Mouse (Mus musculus) layer of hippocampus, adult 8-10 months (tissue): ENCODE results near the gene Esp4. TPM values are rescaled to one million over a fixed set of nuclear protein-coding genes. Genes with fewer than 3 reads are reported as not detected.
"Not testable (repeated sequence)": the region's sequence is repeated elsewhere in the genome, so short reads cannot be mapped to it uniquely, and the experiment has no call there.

ENCODE experiments used
- DNase-seq, 2 experiments: peaks; one replicate each; pipeline ENCODE4 v3.0.0; 2022; ENCODE audit warnings: low spot score in 2 of 2
- total RNA-seq, 4 experiments: library from RNA; stranded (reverse); gene quantifications; 2 replicates each; pipeline ENCODE4 v1.2.4; 2022

Gene Esp4
- total RNA-seq = not detected

DNA sequence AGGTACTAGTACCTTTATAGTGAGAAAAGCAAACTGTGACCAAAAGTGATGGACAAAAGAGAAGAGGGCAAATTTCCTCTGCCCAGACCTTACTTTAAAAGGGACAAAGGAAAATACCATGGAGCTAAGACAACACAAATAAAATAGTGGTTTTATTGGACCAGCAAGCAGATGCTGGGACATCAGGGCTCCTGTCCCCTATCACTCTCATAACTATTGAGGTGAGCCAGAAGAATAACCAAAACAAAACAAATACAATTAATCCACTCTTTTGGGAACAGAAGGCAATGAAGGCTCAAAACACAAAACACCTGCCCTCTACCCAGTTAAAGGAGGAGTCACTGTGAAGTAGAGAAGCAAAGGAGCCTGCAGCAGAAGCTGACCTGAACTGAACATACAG is at the start of gene Esp4:
Gene Esp4, plus strand, starts transcription at position 301 of the 400 bp plus-strand sequence.
- no peak for DNase-seq

DNA sequence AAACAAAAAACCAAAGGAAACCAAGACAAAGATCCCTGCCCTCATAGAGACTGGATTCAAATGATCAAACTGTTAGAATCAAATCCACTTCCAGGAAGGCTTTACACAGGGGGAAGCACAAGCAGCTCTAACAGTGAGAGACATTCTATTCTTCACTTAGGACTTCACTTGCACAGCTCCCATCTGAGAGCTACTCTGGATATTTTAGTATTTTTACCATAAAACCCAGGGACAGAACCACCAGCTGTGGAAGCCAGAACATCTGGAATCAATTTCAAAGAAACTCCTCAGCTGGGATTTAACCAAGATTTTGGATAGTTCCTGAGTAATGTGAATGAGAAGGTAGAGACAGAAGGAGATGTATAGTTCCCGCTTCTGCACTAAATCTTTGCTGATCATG is 44.9 kb upstream of the Esp4 start:
- DNase-seq = no peak

DNA sequence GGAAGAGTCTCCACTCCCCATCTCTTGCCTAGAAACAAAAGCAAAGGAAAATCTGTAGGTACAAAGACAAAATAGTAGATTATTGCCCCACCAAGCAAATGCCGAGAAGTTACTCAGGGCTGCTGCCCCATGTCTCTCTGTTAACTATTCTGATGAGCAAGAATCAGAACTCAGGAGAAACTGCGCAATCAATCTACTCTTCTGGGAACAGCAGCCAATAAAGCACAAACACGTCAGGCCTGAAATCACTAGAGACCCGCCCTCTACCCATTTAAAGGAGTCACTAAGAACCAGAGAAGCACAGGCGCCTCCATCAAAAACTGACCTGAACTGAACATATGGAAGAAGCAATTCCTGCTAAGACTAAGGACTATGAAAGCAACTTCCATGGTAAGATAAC is 37.2 kb upstream of the Esp4 start, which contains the start of gene Esp6:
Gene Esp6, plus strand, starts transcription at position 301 of the 400 bp plus-strand sequence.
- no peak for DNase-seq

DNA sequence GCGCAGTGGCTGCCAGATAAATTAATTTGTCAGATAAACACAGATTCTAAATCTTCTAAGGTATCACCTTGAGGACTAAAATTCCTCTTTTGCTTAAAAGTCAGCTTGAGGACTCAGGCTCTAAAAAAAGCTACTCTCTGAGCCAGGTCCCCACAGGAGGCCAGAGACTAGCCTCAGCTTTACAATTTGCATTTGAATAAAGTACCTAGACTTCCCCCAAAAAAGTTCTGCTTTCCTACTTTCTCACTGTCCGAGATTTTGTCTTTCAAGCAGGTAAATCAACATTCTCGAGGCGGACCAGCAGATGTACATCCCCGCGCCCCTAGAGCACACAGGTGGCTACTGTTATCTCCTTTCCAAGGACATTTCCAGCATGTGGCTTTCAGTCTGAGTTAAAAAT is 14.5 kb upstream of the Esp4 start:
- not testable (repeated sequence) for DNase-seq

DNA sequence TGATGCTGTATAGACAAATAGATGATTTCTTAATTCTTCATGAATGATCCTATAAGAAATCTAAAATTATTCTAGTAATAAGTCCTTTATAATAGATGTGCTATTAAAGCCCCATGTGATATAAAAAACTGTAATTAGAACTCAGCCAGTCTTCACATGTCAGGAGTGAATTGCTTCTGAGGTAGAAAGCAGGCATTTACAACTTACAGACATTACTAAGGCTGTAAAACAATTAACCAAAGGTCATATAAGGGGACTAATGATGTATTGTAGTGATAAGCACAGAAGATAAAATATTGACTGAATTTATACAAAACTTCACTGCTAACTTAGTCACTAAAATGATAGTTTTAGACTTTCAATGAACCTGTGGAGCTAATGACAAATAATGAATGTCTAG is 7.1 kb upstream of the Esp4 start:
- no peak for DNase-seq

DNA sequence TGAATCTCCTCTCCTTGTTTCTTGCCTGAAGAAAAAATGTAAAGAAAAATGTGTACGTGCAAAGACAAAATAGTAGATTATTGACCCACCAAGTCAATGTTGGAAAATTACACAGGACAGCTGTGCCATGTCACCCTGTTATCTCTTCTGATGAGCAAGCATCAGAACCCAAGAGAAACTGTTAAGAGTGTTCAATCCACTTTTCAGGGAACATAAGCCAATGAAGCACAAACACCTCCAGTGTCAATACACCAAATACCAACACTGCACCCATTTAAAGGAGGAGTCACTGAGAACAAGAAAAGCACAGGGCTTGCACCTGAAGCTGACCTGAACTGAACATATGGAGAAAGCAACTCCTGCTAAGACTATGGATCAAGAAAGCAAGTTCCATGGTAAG is 33.4 kb downstream of the Esp4 start, which contains the start of gene Esp3:
Gene Esp3, plus strand, starts transcription at position 301 of the 400 bp plus-strand sequence.
- DNase-seq = not testable (repeated sequence)

Other genes with a start within 250 kb of the Esp4 start
- gene Esp8, start 78.6 kb upstream of the Esp4 start, total RNA-seq = not detected
- gene Esp6, start 37.1 kb upstream of the Esp4 start, total RNA-seq = not detected
- not detected for gene Esp3, start 33.5 kb downstream of the Esp4 start, total RNA-seq
- gene Esp1, start 128.5 kb downstream of the Esp4 start, total RNA-seq = not detected
- gene Crisp2, start 208.4 kb downstream of the Esp4 start, total RNA-seq = not detected
- not detected for gene Rhag, start 212.5 kb downstream of the Esp4 start, total RNA-seq